Mouse (Mus musculus) skeletal muscle tissue, adult 2 months (tissue): ENCODE results near the gene Cdk2.

Experiments
- DNase-seq: peaks from one replicate; pipeline ENCODE4 v3.0.0-alpha.2; 2012; ENCODE audit warnings: low read depth, low spot score

The Cdk2 gene

DNA sequence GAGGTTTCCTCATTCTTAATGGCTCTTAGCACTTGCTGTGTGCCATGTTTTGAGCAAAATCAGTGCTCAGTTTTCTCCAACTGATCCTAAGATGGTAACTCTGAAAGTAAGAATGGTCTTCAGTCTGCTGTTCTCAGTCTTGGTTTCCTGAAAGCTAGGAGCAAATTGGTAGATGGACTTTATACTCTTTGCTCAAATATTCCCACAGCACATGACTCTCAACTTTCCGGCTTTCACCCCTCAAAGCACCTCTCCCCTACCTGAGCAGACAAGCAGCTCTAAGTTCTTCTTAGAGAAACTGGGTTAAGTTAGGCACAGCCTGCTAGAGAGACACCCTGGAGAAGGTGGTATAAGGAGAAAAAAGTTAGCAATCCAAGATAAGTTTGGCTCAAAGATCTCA, 48.1 kb downstream of the Cdk2 start:
- DNase-seq: no peak

DNA sequence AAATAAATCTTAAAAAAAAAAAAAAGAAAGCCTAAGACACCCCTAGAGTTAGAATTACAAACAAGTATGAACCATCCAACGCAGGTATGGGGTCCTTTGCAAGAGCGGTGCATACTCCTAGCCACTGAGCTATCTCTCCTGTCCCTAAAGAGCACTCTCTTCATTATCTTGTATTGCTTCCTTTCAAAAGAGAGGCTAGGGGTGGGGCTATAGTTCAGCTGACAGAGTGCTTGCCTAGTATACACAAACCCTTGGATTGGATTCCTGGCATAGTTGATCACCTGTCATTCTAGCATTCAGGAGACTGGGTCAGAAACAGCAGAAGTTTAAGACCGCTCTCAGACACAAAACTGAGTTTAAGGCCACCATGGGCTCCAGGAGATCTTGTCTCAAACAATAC, 49.6 kb downstream of the Cdk2 start:
- no peak for DNase-seq

GRCm38 (mm10) chr10:128653866-128654265, 51.0 kb downstream of the Cdk2 start:
- DNase-seq: no peak
